Mouse (Mus musculus) left cerebral cortex, postnatal 36 days (tissue): ENCODE measurements at regions not wholly inside any gene's neighbourhood (a gene's known extent, or its start where the extent isn't known, plus 50 kb on each side); places are given as distances from the start of the nearest gene placed in this dataset.
A peak's percentile ranks its signal among the peaks of the same experiment; 100 is the strongest.
"Not testable (repeated sequence)": the region's sequence is repeated elsewhere in the genome, so short reads cannot be mapped to it uniquely, and the experiment has no call there.

Source experiments
- DNase-seq, 2 experiments: peaks; one replicate each; pipeline ENCODE4 v3.0.0; 2021 to 2022; ENCODE audit warnings: low spot score in 2 of 2, mixed read lengths in 1 of 2
- intact Hi-C: fragments of 180-260 bp; cut with DNase I; formaldehyde crosslinking; loops from one replicate; pipeline ENCODE4 v1.15.1; 2025

- DNase-seq, result no peak
- intact Hi-C loops, result no loop called here
These were observed 170.2 kb downstream of the Nucb2 start for GRCm38 (mm10) chr7:116674199-116675019.

- no peak for DNase-seq
- intact Hi-C loops, result no loop called here
These were observed 172.5 kb downstream of the Nucb2 start for GRCm38 (mm10) chr7:116676696-116677095.

- intact Hi-C loops, result no loop called here
- DNase-seq, result no peak
These were observed 175.0 kb downstream of the Nucb2 start for GRCm38 (mm10) chr7:116679195-116679594.

- no peak for DNase-seq
- intact Hi-C loops, result no loop called here
These were observed 176.4 kb downstream of the Nucb2 start for GRCm38 (mm10) chr7:116680523-116680922.

GRCm38 (mm10) chr7:116681268-116681667 is 177.1 kb downstream of the Nucb2 start:
- DNase-seq, result no peak
- intact Hi-C loops, result no loop called here

- intact Hi-C loops, result loop anchor here (2.0 to 10.0 kb wide), 3 partner anchors 407 to 1404 kb away; no protein-coding TSS in a partner anchor
- DNase-seq, result no peak
These were observed 196.2 kb downstream of the Nucb2 start for GRCm38 (mm10) chr7:116700409-116700808.

GRCm38 (mm10) chr7:116701466-116702342 is 197.5 kb downstream of the Nucb2 start:
- DNase-seq, result peak; percentile 84 to 86
- intact Hi-C loops, result loop anchor here (2.0 to 10.0 kb wide), 3 partner anchors 406 to 1403 kb away; no protein-coding TSS in a partner anchor

- DNase-seq, result no peak
- intact Hi-C loops, result loop anchor here (5.0 to 10.0 kb wide), 2 partner anchors 405 to 1402 kb away; no protein-coding TSS in a partner anchor
These were observed 198.4 kb downstream of the Nucb2 start for GRCm38 (mm10) chr7:116702596-116702995.

GRCm38 (mm10) chr7:116711541-116711940 is 207.4 kb downstream of the Nucb2 start:
- intact Hi-C loops, result no loop called here
- no peak for DNase-seq

- intact Hi-C loops, result no loop called here
- DNase-seq, result no peak
These were observed 209.0 kb downstream of the Nucb2 start for GRCm38 (mm10) chr7:116713200-116713599.

- intact Hi-C loops, result no loop called here
- DNase-seq, result no peak
These were observed 211.3 kb downstream of the Nucb2 start for GRCm38 (mm10) chr7:116715234-116716046.

- intact Hi-C loops, result no loop called here
- no peak for DNase-seq
These were observed 224.2 kb downstream of the Nucb2 start for GRCm38 (mm10) chr7:116728379-116728778.

- intact Hi-C loops, result no loop called here
- DNase-seq, result no peak
These were observed 225.6 kb downstream of the Nucb2 start for GRCm38 (mm10) chr7:116729795-116730194.

GRCm38 (mm10) chr7:116735676-116736075 is 231.5 kb downstream of the Nucb2 start:
- intact Hi-C loops, result no loop called here

GRCm38 (mm10) chr7:116736333-116736732 is 232.2 kb downstream of the Nucb2 start:
- intact Hi-C loops, result no loop called here
- DNase-seq, result no peak

More at GRCm38 (mm10) chr7:116735676-116736075, 231.5 kb downstream of the Nucb2 start:
- DNase-seq, result no peak

- DNase-seq, result no peak
- intact Hi-C loops, result no loop called here
These were observed 233.8 kb downstream of the Nucb2 start for GRCm38 (mm10) chr7:116738009-116738408.

GRCm38 (mm10) chr7:116754556-116754955 is 250.4 kb downstream of the Nucb2 start:
- intact Hi-C loops, result no loop called here
- no peak for DNase-seq

- intact Hi-C loops, DNase-seq: not testable (repeated sequence)
These were observed 288.0 kb downstream of the Nucb2 start for GRCm38 (mm10) chr7:116792181-116792580.

GRCm38 (mm10) chr7:116808475-116808874 is 304.3 kb downstream of the Nucb2 start:
- no peak for DNase-seq
- intact Hi-C loops, result no loop called here
